Mouse (Mus musculus) liver, adult (tissue): ENCODE measurements at regions not wholly inside any gene's neighbourhood (a gene's known extent, or its start where the extent isn't known, plus 50 kb on each side); places are given as distances from the start of the nearest gene placed in this dataset.

Experiments used
- GATA4 ChIP-seq: IDR thresholded peaks from 2 replicates; pipeline ENCODE4 v1.6.1; 2014; ENCODE audit warnings: mild to moderate bottlenecking, low read length; ENCODE audit not compliant: insufficient replicate concordance

- no peak for TF ChIP-seq GATA4
These were observed 87.0 kb downstream of the Cog6 start for GRCm38 (mm10) chr3:52929827-52930605.

DNA sequence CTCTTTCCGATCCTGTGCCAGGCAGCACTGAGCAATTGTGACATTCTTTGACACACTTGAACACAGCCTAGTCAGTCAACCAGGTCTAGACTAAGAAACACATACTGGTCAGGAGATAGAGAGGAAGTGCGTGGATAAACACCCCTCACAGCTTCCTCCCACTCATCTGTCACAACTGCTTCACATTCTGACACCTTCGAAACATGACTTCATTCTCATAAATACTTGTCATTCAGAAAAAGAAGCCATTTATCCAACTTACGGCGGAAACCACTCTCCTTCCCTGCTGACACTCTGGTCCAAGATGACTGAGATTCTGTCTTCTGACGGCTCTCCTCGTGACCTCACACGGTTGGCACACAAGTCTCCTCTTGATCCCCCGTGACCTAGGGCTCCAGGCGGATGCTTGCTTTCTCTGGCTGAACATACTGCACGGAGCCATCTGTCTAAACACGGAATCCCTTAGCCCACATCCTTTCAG lies 89.6 kb downstream of the Cog6 start:
- no peak for TF ChIP-seq GATA4

DNA sequence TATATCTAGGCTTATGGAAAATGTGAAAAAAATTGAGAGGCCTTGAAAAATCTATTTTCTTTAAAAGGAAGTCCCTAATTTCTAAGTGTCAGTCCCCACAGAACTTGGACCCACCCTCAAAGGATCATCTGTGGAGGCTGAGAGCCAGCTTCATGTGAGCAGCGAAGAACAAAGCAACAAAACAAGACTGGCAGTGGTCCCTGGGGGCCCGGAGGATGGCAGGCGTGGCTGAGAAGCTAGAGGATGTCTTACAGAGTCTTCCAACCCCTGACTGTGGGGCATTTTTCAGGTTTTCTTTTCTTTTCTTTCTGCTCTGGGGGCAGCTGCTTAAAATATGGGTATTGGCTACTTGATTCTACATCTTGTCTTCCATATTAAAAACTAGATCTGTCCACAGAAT lies 90.5 kb downstream of the Cog6 start:
- no peak for TF ChIP-seq GATA4

DNA sequence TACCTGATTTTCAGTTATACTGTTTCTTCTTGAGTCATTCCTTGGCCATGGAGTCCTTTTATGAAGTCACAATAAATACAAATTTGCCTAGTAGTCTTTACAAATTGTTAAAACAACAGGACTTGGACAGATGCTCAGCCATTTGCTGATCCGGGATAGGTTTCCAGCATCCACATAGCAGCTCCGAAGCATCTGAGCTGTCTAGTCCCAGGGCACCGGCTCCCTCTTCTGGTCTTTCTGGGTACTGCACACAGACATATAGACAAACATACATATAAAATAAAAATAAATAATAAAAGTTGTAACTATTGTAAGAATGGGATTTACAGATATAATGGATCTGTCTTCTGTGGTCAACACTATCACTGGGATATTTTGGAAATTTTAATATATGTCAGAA lies 91.8 kb downstream of the Cog6 start:
- no peak for TF ChIP-seq GATA4

GRCm38 (mm10) chr3:52924631-52925030 lies 92.4 kb downstream of the Cog6 start:
- no peak for TF ChIP-seq GATA4

GRCm38 (mm10) chr3:52923824-52924559 lies 93.0 kb downstream of the Cog6 start:
- TF ChIP-seq GATA4: no peak

- TF ChIP-seq GATA4: no peak
These were observed 94.6 kb downstream of the Cog6 start for GRCm38 (mm10) chr3:52922411-52922810.

- no peak for TF ChIP-seq GATA4
These were observed 110.0 kb downstream of the Cog6 start for GRCm38 (mm10) chr3:52906823-52907564.

- TF ChIP-seq GATA4: no peak
These were observed 113.0 kb downstream of the Cog6 start for GRCm38 (mm10) chr3:52904028-52904427.

DNA sequence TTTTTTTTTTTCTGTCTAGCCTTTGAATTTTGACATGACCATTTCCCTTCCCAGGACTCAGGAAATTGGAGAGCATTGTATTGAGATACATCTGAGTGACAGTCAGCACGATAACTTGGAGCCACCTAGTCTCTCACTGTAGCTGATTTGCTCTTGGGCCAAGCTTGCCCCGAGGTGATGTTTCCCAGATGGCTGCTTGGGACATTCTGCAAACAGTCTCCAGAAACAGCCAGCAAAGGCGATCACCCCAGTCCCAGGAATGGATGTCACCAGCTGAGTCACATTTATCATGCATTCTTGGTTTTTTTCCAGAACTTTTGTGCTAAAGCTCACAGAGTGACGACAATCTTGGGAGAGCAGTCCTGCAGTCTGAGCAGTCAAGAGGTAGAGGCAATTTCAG lies 119.4 kb downstream of the Cog6 start:
- peak; percentile 95 for TF ChIP-seq GATA4

DNA sequence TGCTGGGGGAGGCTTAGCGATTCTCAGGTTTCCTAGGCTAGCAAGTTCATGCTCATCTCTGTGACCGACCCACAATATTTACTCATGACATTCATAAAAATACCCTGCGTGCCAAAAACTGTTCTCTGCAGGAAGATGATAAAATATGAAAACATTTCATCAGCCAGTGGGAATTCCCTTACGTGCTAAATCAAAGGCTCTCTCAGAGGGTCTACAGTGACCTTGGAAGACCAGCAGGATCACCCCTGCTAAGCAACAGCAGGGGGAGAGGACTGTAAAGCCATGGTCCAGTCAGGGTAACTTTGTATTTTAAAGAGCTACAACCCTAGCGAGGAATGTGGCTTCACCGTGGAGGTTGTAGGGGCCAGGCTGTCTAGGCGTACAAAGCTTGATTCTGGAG lies 120.6 kb downstream of the Cog6 start:
- TF ChIP-seq GATA4: 0 out of 2 replicates have a peak, but pooled peaks have one; percentile 22

- no peak for TF ChIP-seq GATA4
These were observed 121.3 kb downstream of the Cog6 start for GRCm38 (mm10) chr3:52895751-52896150.

DNA sequence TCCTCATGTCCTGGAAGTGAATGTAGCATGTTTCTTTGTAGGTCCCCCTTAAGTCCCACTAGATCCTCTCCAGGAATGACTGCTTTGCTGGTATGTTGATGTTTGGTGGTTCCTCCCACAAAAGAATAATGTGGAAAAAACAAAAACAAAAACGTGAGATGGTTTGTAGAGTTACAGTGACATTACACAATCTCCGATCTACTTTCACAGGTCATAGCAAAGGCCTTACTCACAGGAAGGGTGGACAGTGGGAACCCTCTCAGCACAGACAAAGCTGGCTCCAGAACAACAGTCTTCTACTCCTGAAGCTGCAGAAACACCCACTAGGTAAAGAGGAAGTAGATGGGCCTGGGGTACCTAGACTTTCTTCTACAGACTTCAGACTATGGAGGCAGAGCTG lies 122.2 kb downstream of the Cog6 start:
- no peak for TF ChIP-seq GATA4

DNA sequence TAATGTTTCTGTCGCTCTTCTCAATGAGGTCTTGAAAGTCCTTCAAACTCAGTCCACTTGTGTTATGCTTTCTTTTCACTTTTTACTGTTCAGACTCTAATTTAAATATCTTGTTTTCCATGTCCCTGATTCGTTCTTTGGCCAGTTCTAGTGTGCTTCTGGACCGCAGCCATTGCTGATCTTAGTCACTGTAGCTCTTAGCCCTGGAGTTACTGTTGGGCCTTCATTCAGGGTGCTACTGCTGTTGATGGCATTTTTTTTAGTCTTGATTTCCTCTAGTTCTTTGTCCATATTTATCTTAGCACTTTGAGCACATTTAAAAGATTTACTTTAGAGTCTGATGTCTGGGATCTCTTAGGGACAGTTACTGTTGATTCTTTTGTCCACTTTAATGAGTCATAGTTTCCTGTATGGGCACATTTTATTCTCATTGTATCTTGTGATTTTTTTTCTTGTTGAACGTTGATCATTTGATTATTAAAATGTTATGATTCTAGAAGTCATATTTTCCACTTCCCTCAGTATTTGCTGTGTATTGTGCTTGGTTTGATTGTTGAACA lies 127.8 kb downstream of the Cog6 start:
- no peak for TF ChIP-seq GATA4

GRCm38 (mm10) chr3:52881981-52882380 lies 135.1 kb downstream of the Cog6 start:
- no peak for TF ChIP-seq GATA4
